Mouse (Mus musculus) adrenal gland (tissue): ENCODE data around the gene Mettl7b.
"Not testable (repeated sequence)": the region's sequence is repeated elsewhere in the genome, so short reads cannot be mapped to it uniquely, and the experiment has no call there.

Source experiments
- intact Hi-C: fragments of 180-260 bp; cut with DNase I; formaldehyde crosslinking; loops from one replicate; pipeline ENCODE4 v1.15.1; 2025
- long read RNA-seq, 2 experiments: library from polyadenylated mRNA; unstranded; transcript quantifications; one replicate each; pipeline ENCODE4 v2.0.0; 2020; ENCODE audit warnings: borderline replicate concordance in 1 of 2; ENCODE audit not compliant: insufficient replicate concordance in 1 of 2

Mettl7b gene
- long read RNA-seq, experiment 1, result 0 reads
- long read RNA-seq, experiment 2, result 0 reads

DNA sequence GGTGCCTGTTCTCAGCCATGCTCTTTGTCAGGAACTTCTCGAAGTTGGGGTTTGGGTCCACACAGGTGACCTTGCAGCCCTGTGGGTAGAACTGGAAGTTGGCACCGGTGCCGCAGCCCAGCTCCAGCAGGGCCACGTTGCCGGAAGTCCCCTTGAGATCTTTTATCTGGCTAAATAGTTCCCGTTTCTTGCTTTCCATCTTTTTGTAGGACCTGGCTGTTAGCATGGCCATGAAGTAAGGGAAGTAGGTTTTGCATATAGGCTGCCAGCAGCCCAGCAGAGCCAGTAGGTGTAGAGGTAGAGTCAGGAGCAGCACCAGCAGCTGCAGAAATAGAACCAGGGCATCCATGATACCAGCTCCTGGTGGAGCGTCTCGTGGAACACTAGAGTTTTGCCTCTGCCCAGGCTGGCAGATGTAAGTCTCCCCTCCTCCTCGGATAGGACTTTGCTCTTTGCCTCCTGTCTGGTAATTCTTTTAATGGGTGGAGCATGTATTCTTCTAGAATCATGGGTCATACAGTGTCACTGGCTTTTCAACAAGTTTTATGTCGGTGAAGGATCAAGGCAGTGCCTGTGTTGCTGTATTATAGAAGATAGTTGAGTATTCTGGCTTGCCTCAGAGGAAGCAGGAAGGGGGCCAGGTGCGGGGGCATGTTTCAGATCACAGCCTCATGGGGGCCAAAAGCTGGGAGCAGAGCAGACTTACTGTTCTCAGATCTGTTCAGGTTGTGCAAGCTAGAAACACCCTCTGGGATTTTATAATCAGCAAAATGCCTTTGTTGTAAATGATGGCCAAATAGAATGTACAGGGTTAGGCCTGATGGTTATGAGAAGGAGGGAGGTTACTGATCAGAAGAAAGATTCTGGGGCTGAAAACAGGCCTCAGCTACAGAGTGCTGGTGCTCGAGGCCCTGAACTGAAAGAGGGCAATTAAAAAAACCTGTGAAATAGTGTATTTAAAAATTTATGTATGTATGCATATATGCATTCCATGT, at the start of gene Mettl7b:
Gene Mettl7b (minus strand): TSS at position 399 of the 995 bp plus-strand sequence.
- intact Hi-C loops, result no loop called here

- intact Hi-C loops, result no loop called here
Observed at GRCm38 (mm10) chr10:129010288-129010841, 49.6 kb upstream of the Mettl7b start, which contains the start of gene Olfr763. TSS of gene Olfr763 (plus strand) at chr10:129010791.

DNA sequence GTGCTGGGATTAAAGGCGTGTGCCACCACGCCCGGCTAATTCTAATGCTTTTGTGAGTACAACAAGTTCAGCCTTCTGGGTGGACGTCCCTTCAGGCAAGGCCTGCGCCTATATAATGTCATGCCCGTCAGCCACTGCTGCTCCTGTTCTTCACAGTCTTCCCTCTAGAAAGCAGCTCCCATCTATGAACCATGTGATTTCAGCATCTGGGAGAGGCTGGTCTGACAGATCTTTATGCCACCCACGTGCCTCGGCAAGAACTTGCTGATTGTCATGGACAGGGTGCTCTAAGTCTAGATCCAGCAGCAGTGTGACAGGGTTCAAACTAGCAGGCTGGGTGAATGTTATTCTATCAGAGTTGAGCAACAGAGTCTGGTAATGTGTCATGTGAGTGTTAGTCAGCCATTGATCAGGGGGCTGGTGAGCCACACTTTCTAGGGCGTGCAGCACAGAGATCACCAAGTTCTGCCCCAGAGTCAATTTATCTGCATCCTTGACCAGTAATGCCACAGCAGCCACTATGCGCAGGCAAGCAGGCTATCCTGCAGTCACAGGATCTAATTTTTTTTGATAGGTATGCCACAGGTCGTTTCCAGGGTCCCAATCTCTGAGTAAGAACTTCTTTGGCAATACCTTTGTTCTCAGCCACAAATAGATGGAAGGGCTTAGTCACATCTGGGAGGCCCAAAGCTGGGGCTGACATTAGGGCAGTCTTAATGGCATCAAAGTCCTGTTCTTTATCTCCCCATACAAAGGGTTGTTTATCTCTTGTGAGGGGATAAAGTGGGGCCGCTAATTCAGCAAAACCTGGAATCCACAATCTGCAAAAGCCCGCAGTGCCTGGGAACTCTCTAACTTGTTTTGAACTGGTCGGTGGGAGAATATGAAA, 43.5 kb upstream of the Mettl7b start:
- intact Hi-C loops, result no loop called here

GRCm38 (mm10) chr10:128996523-128997040, 35.8 kb upstream of the Mettl7b start:
- intact Hi-C loops, result no loop called here

DNA sequence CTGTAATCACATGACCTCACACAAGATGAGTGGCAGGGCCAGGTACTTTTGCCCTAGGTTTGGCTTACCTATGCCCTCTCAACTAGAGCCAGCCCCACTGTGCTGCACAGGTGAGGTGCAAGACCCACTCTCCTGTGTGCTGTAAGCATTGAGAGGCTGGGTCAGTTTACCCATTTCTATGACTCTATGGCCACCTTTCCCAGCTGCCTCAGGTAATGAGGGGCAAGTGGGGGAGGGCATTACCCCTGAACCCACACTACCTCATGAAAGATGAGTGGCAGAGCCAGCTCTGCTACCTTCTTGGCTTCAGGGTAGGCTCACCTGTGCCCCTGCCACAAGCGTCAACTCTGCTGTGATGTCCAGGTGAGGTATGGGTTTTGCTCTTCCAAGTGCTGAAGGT, 35.0 kb upstream of the Mettl7b start:
- intact Hi-C loops, result no loop called here

GRCm38 (mm10) chr10:128990994-128991393, 30.2 kb upstream of the Mettl7b start:
- intact Hi-C loops, result no loop called here

DNA sequence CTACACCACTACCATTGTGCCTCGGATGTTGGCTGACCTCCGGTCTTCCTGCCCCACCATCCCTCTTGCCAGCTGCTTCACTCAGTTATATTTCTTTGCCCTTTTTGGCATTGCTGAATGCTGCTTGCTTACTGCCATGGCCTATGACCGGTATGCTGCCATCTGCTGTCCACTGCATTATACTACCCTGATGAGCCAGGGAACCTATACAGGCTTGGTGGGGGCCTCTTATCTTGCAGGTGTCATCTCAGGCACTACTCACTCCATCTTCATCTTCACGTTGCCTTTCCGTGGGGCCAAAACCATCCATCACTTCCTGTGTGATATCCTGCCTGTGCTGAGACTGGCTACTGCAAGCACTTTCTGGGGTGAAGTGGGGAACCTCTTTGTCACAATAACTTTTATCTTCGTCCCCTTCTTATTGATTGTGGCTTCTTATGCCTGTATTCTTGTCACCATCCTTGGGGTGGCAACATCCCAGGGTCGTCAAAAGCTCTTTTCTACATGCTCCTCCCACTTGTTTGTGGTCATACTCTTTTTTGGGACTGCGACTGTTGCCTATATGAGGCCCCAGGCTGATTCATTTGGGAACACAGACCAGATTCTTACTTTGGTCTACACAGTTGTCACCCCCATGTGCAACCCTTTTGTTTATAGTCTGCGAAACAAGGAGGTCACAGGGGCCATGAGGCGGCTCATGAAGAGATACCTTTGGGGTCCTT, 29.5 kb upstream of the Mettl7b start:
- intact Hi-C loops, result not testable (repeated sequence)

- intact Hi-C loops, result not testable (repeated sequence)
Observed at GRCm38 (mm10) chr10:128989131-128989530, 28.3 kb upstream of the Mettl7b start, which contains the start of gene Olfr9. TSS of gene Olfr9 (plus strand) at chr10:128989431.

GRCm38 (mm10) chr10:128980644-128981365, 20.0 kb upstream of the Mettl7b start:
- intact Hi-C loops, result no loop called here

DNA sequence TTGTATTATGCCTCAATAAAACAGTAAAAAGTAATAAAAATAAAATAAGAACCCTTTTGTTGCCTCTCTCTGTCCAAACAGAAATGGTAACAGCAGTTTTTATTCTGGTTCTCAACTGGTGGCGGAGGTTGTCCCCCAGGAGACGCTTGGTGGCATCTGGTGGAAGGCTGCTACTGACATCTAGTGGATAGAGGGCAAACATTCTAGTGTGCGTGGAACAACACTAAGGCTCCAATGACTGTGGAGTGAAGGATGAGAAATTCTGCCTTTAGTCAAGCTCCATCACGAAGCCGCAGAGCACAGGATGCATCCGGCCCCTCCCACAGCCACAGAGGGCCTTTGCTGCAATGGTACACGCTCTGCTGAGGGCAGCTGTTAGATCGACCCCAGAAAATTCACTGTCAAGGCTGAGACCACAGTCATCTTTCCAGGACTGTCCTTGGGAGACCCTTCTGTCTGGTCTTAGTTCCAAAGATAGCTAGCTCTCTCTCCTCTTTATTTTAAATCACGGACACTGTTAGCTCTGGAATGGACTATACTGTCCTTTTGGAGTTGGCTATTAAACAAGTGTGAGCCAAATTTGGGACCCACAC, 16.8 kb upstream of the Mettl7b start:
- intact Hi-C loops, result loop anchor here (5.0 kb wide), 1 partner anchor 130 kb away; no protein-coding TSS in a partner anchor

DNA sequence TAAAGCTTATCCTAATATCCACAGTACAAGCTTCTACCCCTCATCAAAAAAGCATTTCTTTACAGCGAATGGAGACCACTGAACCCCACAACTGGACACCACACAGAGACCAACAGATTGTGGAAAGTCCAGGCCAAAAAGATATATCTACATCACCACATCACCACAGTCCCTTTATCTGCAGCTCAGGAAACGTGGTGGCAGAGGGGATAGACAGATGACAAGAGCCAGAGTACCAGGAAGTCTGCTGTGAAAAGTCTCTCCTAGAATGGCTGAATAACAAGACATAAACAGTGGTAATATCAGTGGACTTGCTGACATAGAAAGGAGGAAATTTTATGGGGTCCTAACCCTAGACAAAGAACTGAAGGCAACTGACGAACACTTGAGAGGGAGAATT, 15.6 kb upstream of the Mettl7b start:
- intact Hi-C loops, result loop anchor here (5.0 kb wide), 1 partner anchor 129 kb away; no protein-coding TSS in a partner anchor

GRCm38 (mm10) chr10:128972841-128973240, 12.1 kb upstream of the Mettl7b start:
- intact Hi-C loops, result no loop called here

GRCm38 (mm10) chr10:128970740-128971250, 10.0 kb upstream of the Mettl7b start:
- intact Hi-C loops, result no loop called here

GRCm38 (mm10) chr10:128968341-128968749, 7.6 kb upstream of the Mettl7b start:
- intact Hi-C loops, result no loop called here

DNA sequence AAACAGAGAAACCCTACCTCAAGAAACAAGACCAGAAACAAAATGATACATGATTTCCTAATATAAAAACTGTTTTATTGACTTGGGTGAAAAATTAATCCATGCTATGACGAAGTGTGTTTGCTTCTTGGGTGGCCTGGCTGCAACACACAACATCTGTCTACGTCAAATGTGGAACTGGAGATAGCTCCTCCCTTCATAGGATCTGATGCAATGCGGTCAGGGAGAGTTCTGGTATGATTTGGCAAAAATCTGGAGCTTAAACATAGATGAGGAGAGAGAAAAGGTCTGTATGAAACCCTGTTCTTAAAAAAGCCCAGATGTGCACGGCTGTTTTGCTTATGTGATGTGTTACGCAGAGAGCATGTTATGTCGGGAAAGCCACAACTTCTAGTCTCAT, 5.1 kb upstream of the Mettl7b start:
- intact Hi-C loops, result no loop called here

DNA sequence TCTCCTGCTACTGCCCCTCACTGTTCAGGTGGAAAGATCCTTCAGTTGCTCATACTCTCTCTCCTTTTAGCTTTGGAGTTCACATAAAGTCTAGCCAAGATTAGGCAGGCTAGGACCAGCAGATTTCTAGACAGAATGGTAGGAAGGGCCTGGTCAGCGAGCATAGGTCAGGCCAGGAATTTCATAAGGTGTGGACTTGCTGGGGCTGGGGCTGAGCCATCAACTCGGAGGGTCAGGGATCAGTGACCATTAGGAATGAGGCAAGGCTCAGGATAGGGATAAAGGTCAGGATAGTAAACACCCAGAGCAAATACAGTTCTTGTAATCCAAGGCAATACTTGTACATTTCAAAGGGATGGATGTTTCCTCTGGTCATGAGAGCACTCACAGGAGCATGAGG, 4.2 kb upstream of the Mettl7b start:
- intact Hi-C loops, result no loop called here

DNA sequence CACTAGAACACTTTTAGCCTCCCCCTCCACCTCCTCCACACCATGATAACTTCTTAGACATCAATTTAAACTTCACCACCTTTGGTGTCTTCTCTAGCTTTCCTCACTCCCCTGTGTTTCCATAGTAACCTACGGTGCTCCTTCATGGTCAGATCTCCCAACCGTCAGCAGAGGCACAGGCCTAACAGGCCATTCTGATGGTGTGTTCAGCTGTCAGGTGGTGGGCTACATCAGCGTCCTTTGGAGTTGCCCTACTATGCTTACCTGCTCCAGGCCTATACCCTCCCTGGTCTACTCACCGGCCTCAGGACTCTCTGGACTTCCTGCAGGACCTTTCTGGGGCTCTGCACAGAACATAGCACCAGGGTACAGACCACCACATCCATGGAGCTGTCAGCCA, 646 bp downstream of the Mettl7b start:
- intact Hi-C loops, result no loop called here

DNA sequence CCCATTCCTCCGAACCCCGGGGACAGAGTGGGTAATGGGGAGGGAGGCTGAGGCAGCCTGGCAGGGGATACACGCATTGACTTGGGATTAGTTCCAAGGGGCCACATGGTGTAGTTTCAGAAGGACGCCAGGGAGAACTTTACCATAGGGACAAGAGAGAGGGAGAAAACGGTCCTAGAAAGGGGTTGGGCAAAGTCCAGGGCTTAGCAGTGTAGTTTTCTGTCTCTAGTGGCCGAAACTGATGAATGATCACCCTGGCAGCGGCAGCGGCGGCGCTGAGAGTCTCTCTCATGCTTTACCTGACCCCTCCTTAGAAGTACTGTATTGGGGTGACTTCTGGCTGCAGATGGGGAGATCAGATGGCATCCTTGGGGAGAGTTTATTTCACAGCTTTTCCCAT, 2.4 kb downstream of the Mettl7b start:
- intact Hi-C loops, result no loop called here
